ENCODE assay signal across 9 mouse cellular contexts in genomic region chr9:37460961-37461340, GRCm38 (mm10). TPM values are rescaled to one million over a fixed set of nuclear protein-coding genes. Genes with fewer than 3 reads are reported as not detected.
A peak's percentile ranks its signal among the peaks of the same experiment; 100 is the strongest.
DNase-seq lines count a peak whose midpoint lies in the region; ATAC-seq and TF ChIP-seq lines count a peak whose summit lies in the region.
"Had no signal": no experiment of that assay in that cellular context is flagged by ENCODE, and none has a peak within 500 bp of the region (broad histone marks: within the 10 kb centered on the region; RNA-seq: fewer than 3 reads in every experiment).

No protein-coding gene starts in this region.

- 10% methylated on average over 5 of the region's 5 CpGs for WGBS in embryonic facial prominence, embryonic 15.5 days
- WGBS in hindbrain, postnatal 0 days = 5% methylated on average over 5 of the region's 5 CpGs
- WGBS in neural tube, embryonic 12.5 days = 6% methylated on average over 5 of the region's 5 CpGs

- peak overlapping the region; percentile 93 for H3K27ac ChIP-seq in left cerebral cortex, adult 2 months
- no peak overlapping the region for H3K27ac ChIP-seq in embryonic facial prominence, embryonic 15.5 days (replicated peaks)
- peak overlapping the region; percentile 72; the same call in 1 of the 2 replicates for H3K27ac ChIP-seq in hindbrain, postnatal 0 days
- H3K27ac ChIP-seq in neural tube, embryonic 12.5 days = 0 out of 2 replicates have a peak overlapping the region, but pooled peaks have one; percentile 79
- H3K27ac ChIP-seq: macrophage had no signal

- peak overlapping the region; percentile 97 for H3K4me2 ChIP-seq in embryonic facial prominence, embryonic 15.5 days (replicated peaks)
- H3K4me2 ChIP-seq in hindbrain, postnatal 0 days (ENCODE audit: low read depth, low read length) = peak overlapping the region; percentile 95
- peak overlapping the region; percentile 86 for H3K4me2 ChIP-seq in neural tube, embryonic 12.5 days (replicated peaks)

- no peak for TF ChIP-seq CTCF in left cerebral cortex, adult 2 months (IDR thresholded peaks at IDR 0.05)
- no peak for TF ChIP-seq CTCF in hindbrain, postnatal 0 days (IDR thresholded peaks at IDR 0.05; ENCODE audit: low read depth)

- H3K4me3 ChIP-seq in left cerebral cortex, adult 2 months = peak overlapping the region; percentile 65
- peak overlapping the region; percentile 50 for H3K4me3 ChIP-seq in embryonic facial prominence, embryonic 15.5 days (replicated peaks)
- peak overlapping the region; percentile 58 for H3K4me3 ChIP-seq in hindbrain, postnatal 0 days (ENCODE audit: low read length)
- H3K4me3 ChIP-seq in neural tube, embryonic 12.5 days = peak overlapping the region; percentile 46

- H3K27me3 ChIP-seq in embryonic facial prominence, embryonic 15.5 days = peaks cover 73% of the 10 kb centered on the region
- H3K27me3 ChIP-seq in hindbrain, postnatal 0 days (ENCODE audit: insufficient read depth, low read length) = peaks cover 5% of the 10 kb centered on the region; the same call in 1 of the 2 replicates
- H3K27me3 ChIP-seq in neural tube, embryonic 12.5 days (replicated peaks) = peaks cover 63% of the 10 kb centered on the region

- no peak for DNase-seq in left cerebral cortex, adult 2 months (ENCODE audit: extremely low spot score in 1 of 2, low spot score in 2 of 2)
- no peak for DNase-seq in left cerebral cortex, adult 9 months (ENCODE audit: low spot score in 2 of 2)
- no peak for DNase-seq in hindbrain, postnatal 0 days (ENCODE audit: low spot score)
- DNase-seq in cerebellum, adult 18-20 months = no peak
- DNase-seq in gastrocnemius, postnatal 4 days (ENCODE audit: low spot score in 2 of 2) = no peak
- DNase-seq in layer of hippocampus, adult 9-11 months = no peak

- peaks cover 22% of the 10 kb centered on the region for H3K4me1 ChIP-seq in embryonic facial prominence, embryonic 15.5 days
- H3K4me1 ChIP-seq in hindbrain, postnatal 0 days (ENCODE audit: insufficient read depth, low read length) = 0 out of 2 replicates have a peak, but pooled peaks cover 4% of the 10 kb centered on the region
- peaks cover 30% of the 10 kb centered on the region for H3K4me1 ChIP-seq in neural tube, embryonic 12.5 days

- intact Hi-C loops in left cerebral cortex, adult 2 months (cut with DNase I) = loop anchor here (1.0 to 10.0 kb wide), 2 partner anchors 152 to 474 kb away; partner anchors contain the start of gene Spa17

- no peaks in the 10 kb centered on the region for H3K36me3 ChIP-seq in embryonic facial prominence, embryonic 15.5 days
- no peaks in the 10 kb centered on the region for H3K36me3 ChIP-seq in hindbrain, postnatal 0 days (ENCODE audit: insufficient read depth, low read length)
- no peaks in the 10 kb centered on the region for H3K36me3 ChIP-seq in neural tube, embryonic 12.5 days

- no peak overlapping the region for H3K9ac ChIP-seq in embryonic facial prominence, embryonic 15.5 days
- H3K9ac ChIP-seq in hindbrain, postnatal 0 days (replicated peaks; ENCODE audit: low read length) = peak overlapping the region; percentile 71; the same call in 1 of the 2 replicates
- peak overlapping the region; percentile 66 for H3K9ac ChIP-seq in neural tube, embryonic 12.5 days

- no peak for ATAC-seq in embryonic facial prominence, embryonic 15.5 days (ENCODE audit: insufficient number of reproducible peaks, low FRiP score, low TSS enrichment, low read depth)
- no peak for ATAC-seq in hindbrain, postnatal 0 days
- no peak for ATAC-seq in neural tube, embryonic 12.5 days (ENCODE audit: low FRiP score, low read depth)

- no peaks in the 10 kb centered on the region for H3K9me3 ChIP-seq in embryonic facial prominence, embryonic 15.5 days (replicated peaks)
- no peaks in the 10 kb centered on the region for H3K9me3 ChIP-seq in hindbrain, postnatal 0 days (ENCODE audit: low read length)
- no peaks in the 10 kb centered on the region for H3K9me3 ChIP-seq in neural tube, embryonic 12.5 days

RNA-seq across cellular contexts. Expression of gene Robo3, which starts 27.9 kb away (rescaled TPM):
- 10 to 100 TPM; 30.9 to 34.3 TPM for total RNA-seq in left cerebral cortex, adult 2 months (2021)
- 0.09 and 0.19 TPM in 2 replicates for polyA plus RNA-seq in embryonic facial prominence, embryonic 15.5 days (2015; fragmentation: Nextera tagmentation; extraction: Ambion mirVana)
- 2.0 and 2.8 TPM in 2 replicates for total RNA-seq in hindbrain, postnatal 0 days (2014; rRNA removed)
- polyA plus RNA-seq in hindbrain, postnatal 0 days (2015; fragmentation: Nextera tagmentation; extraction: Ambion mirVana) = 1.5 and 1.6 TPM in 2 replicates
- 124 and 127 TPM in 2 replicates for polyA plus RNA-seq in neural tube, embryonic 12.5 days (2016; fragmentation: Nextera tagmentation; extraction: Ambion mirVana)
- not detected for total RNA-seq in gastrocnemius, postnatal 4 days (2021)
- polyA plus RNA-seq: macrophage had no signal

RNA-seq across cellular contexts. Expression of gene Msantd2, which starts 28.2 kb away (rescaled TPM):
- total RNA-seq in left cerebral cortex, adult 2 months (2021) = 10 to 100 TPM; 21.4 to 26.7 TPM
- 20.0 and 24.8 TPM in 2 replicates for polyA plus RNA-seq in embryonic facial prominence, embryonic 15.5 days (2015; fragmentation: Nextera tagmentation; extraction: Ambion mirVana)
- total RNA-seq in hindbrain, postnatal 0 days (2014; rRNA removed) = 20.0 and 34.0 TPM in 2 replicates
- 16.1 and 17.8 TPM in 2 replicates for polyA plus RNA-seq in hindbrain, postnatal 0 days (2015; fragmentation: Nextera tagmentation; extraction: Ambion mirVana)
- polyA plus RNA-seq in neural tube, embryonic 12.5 days (2016; fragmentation: Nextera tagmentation; extraction: Ambion mirVana) = 49.2 and 49.4 TPM in 2 replicates
- 10 to 100 TPM; 17.7 to 19.5 TPM for total RNA-seq in gastrocnemius, postnatal 4 days (2021)

RNA-seq across cellular contexts. Expression of gene Robo4, which starts 59.3 kb away (rescaled TPM):
- 1 to 10 TPM; 8.0 to 9.5 TPM for total RNA-seq in left cerebral cortex, adult 2 months (2021)
- 10.6 and 11.9 TPM in 2 replicates for polyA plus RNA-seq in embryonic facial prominence, embryonic 15.5 days (2015; fragmentation: Nextera tagmentation; extraction: Ambion mirVana)
- total RNA-seq in hindbrain, postnatal 0 days (2014; rRNA removed) = 12.5 and 13.1 TPM in 2 replicates
- polyA plus RNA-seq in hindbrain, postnatal 0 days (2015; fragmentation: Nextera tagmentation; extraction: Ambion mirVana) = 3.6 and 4.5 TPM in 2 replicates
- 9.9 and 10.1 TPM in 2 replicates for polyA plus RNA-seq in neural tube, embryonic 12.5 days (2016; fragmentation: Nextera tagmentation; extraction: Ambion mirVana)
- 10 to 100 TPM; 23.6 to 27.2 TPM for total RNA-seq in gastrocnemius, postnatal 4 days (2021)
- polyA plus RNA-seq: macrophage had no signal
